11 mouse cellular contexts compared by ENCODE assay signal in the genomic region with DNA sequence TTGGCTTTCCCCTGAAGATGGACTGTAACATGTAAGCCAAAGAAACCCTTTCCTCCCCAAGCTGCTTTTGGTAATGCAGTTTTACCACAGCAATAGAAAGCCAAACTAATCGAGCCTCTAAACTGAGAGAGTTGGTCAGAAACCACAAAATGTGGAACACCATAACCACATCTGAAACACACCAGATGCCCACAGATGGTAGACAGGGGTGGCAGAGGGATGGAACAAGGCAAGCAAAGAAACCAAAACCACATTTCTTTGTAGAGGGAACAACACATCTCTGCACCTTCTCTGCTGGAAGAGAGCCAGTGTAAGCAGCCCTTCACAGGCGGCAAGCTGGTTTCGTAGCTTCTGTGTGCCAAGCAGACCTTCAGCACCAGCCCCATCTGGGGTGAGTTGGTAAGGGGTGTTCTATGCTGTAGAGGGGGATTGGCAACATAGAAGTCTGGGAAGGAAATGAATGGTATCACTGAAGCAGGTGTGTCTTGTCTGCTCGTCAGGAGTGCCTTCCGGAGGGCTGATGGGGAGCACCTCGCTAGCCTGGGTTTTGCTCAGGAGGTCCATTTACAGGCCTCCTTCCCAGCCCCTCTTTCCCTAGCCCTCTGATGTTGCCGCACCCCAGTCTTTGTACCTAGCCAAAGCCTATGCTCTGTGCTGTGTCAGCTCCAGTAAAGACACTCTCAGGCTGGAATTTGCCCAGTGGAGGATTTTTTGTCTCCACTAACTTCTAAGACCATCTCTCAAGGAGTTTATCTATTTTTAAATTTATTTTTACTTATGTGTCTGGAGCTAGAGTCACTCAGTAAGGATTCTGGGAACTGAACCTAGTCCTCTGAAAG. TPM values are rescaled to one million over a fixed set of nuclear protein-coding genes. Genes with fewer than 3 reads are reported as not detected.
A peak's percentile ranks its signal among the peaks of the same experiment; 100 is the strongest.
DNase-seq lines count a peak whose midpoint lies in the region; ATAC-seq and TF ChIP-seq lines count a peak whose summit lies in the region.
"Had no signal": no experiment of that assay in that cellular context is flagged by ENCODE, and none has a peak within 500 bp of the region (broad histone marks: within the 10 kb centered on the region; RNA-seq: fewer than 3 reads in every experiment).

No protein-coding gene starts in this region.

- H3K9me3 ChIP-seq in intestine, postnatal 0 days (ENCODE audit: control insufficient read depth): no peaks in the 10 kb centered on the region
- H3K9me3 ChIP-seq: heart, embryonic 12.5 days; neural tube, embryonic 13.5 days had no signal

- no peaks in the 10 kb centered on the region for H3K36me3 ChIP-seq in intestine, postnatal 0 days (ENCODE audit: control insufficient read depth, insufficient read depth)
- H3K36me3 ChIP-seq: heart, embryonic 12.5 days; neural tube, embryonic 13.5 days had no signal

- H3K27ac ChIP-seq in intestine, postnatal 0 days (ENCODE audit: low read depth, low read length): no peak overlapping the region
- H3K27ac ChIP-seq: neural tube, embryonic 13.5 days had no signal

- ATAC-seq in CD4-positive, CD25-positive, alpha-beta regulatory T cell, adult 4 months: no peak
- ATAC-seq in hematopoietic stem cell, adult 5-6 weeks (replicated peaks in 1 of 2; ENCODE audit: insufficient read depth in 1 of 2, low FRiP score in 2 of 2, low TSS enrichment in 1 of 2, low read depth in 1 of 2, poor library complexity in 2 of 2, severe bottlenecking in 2 of 2): peak; percentile 80 to 85
- peak; percentile 80 for ATAC-seq in megakaryocyte progenitor cell, adult 5-6 weeks (replicated peaks; ENCODE audit: poor library complexity)
- no peak for ATAC-seq in intestine, postnatal 0 days

- no peak for TF ChIP-seq CTCF in intestine, postnatal 0 days (IDR thresholded peaks at IDR 0.05; ENCODE audit: low read depth)

- H3K4me2 ChIP-seq in intestine, postnatal 0 days (replicated peaks; ENCODE audit: low read depth): no peak overlapping the region
- H3K4me2 ChIP-seq: heart, embryonic 12.5 days; neural tube, embryonic 13.5 days had no signal

- H3K27me3 ChIP-seq in intestine, postnatal 0 days (replicated peaks; ENCODE audit: control insufficient read depth, insufficient read depth, low read length): no peaks in the 10 kb centered on the region
- H3K27me3 ChIP-seq: heart, embryonic 12.5 days; neural tube, embryonic 13.5 days had no signal

- DNase-seq in CD4-positive, CD25-positive, alpha-beta regulatory T cell, adult 2 months (ENCODE audit: low read depth, low spot score): peak; percentile 4
- DNase-seq in 416B (ENCODE audit: low read depth): peak; percentile 96
- no peak for DNase-seq in adipocyte (ENCODE audit: low spot score)
- DNase-seq in left cerebral cortex, adult 18-20 months (ENCODE audit: low spot score in 2 of 2): no peak
- DNase-seq: B cell, adult 2 months had no signal

- peaks cover 4% of the 10 kb centered on the region; the same call in 1 of the 2 replicates for H3K4me1 ChIP-seq in intestine, postnatal 0 days (replicated peaks; ENCODE audit: control insufficient read depth, insufficient read depth, low read length)
- H3K4me1 ChIP-seq: neural tube, embryonic 13.5 days had no signal

- H3K9ac ChIP-seq in intestine, postnatal 0 days (ENCODE audit: low read depth, low read length): no peak overlapping the region
- H3K9ac ChIP-seq: heart, embryonic 12.5 days; neural tube, embryonic 13.5 days had no signal

- WGBS in intestine, postnatal 0 days: 80% methylated on average over 7 of the region's 7 CpGs

- no peak overlapping the region for H3K4me3 ChIP-seq in intestine, postnatal 0 days (ENCODE audit: low read depth, low read length)
- H3K4me3 ChIP-seq: heart, embryonic 12.5 days; neural tube, embryonic 13.5 days had no signal

RNA-seq across cellular contexts. Expression of gene Selenbp1, which starts 16.7 kb away (rescaled TPM):
- 1 to 10 TPM; 4.6 to 5.2 TPM for polyA plus RNA-seq in CD4-positive, CD25-positive, alpha-beta regulatory T cell, adult 4 months (2017; shearing (Covaris generic))
- total RNA-seq in hematopoietic stem cell, adult 5-6 weeks (2017): 40.0 and 49.6 TPM in 2 replicates
- 27.3 and 28.8 TPM in 2 replicates for total RNA-seq in megakaryocyte progenitor cell, adult 5-6 weeks (2015)
- 28.2 and 38.5 TPM in 2 replicates for total RNA-seq in megakaryocyte progenitor cell, adult 5-6 weeks (2017)
- polyA plus RNA-seq in intestine, postnatal 0 days (2015; fragmentation: Nextera tagmentation; extraction: Ambion mirVana): 61.7 and 71.6 TPM in 2 replicates
- 10 to 100 TPM in 1 of 2 experiments, 1 to 10 TPM in 1; 9.9 to 10.5 TPM for total RNA-seq in left cerebral cortex, adult 18-20 months (2021)

RNA-seq across cellular contexts. Expression of gene Psmb4, which starts 29.4 kb away (rescaled TPM):
- polyA plus RNA-seq in CD4-positive, CD25-positive, alpha-beta regulatory T cell, adult 4 months (2017; shearing (Covaris generic)): 100 to 1,000 TPM; 114 to 155 TPM
- 170 and 200 TPM in 2 replicates for total RNA-seq in hematopoietic stem cell, adult 5-6 weeks (2017)
- total RNA-seq in megakaryocyte progenitor cell, adult 5-6 weeks (2015): 341 and 364 TPM in 2 replicates
- 196 and 240 TPM in 2 replicates for total RNA-seq in megakaryocyte progenitor cell, adult 5-6 weeks (2017)
- 308 and 311 TPM in 2 replicates for polyA plus RNA-seq in intestine, postnatal 0 days (2015; fragmentation: Nextera tagmentation; extraction: Ambion mirVana)
- total RNA-seq in left cerebral cortex, adult 18-20 months (2021): 100 to 1,000 TPM; 281 to 296 TPM

RNA-seq across cellular contexts. Expression of gene Rfx5, which starts 37.8 kb away (rescaled TPM):
- 10 to 100 TPM in 1 of 2 experiments, 1 to 10 TPM in 1; 9.4 to 10.9 TPM for polyA plus RNA-seq in CD4-positive, CD25-positive, alpha-beta regulatory T cell, adult 4 months (2017; shearing (Covaris generic))
- total RNA-seq in hematopoietic stem cell, adult 5-6 weeks (2017): 28.1 and 39.0 TPM in 2 replicates
- total RNA-seq in megakaryocyte progenitor cell, adult 5-6 weeks (2015): 18.0 and 20.3 TPM in 2 replicates
- 16.2 and 20.3 TPM in 2 replicates for total RNA-seq in megakaryocyte progenitor cell, adult 5-6 weeks (2017)
- 2.6 and 3.9 TPM in 2 replicates for polyA plus RNA-seq in intestine, postnatal 0 days (2015; fragmentation: Nextera tagmentation; extraction: Ambion mirVana)
- 10 to 100 TPM; 23.1 to 24.5 TPM for total RNA-seq in left cerebral cortex, adult 18-20 months (2021)

RNA-seq across cellular contexts. Expression of gene Pi4kb, which starts 58.4 kb away (rescaled TPM):
- 10 to 100 TPM in 1 of 2 experiments, 1 to 10 TPM in 1; 9.4 to 17.1 TPM for polyA plus RNA-seq in CD4-positive, CD25-positive, alpha-beta regulatory T cell, adult 4 months (2017; shearing (Covaris generic))
- 28.3 and 34.2 TPM in 2 replicates for total RNA-seq in hematopoietic stem cell, adult 5-6 weeks (2017)
- 21.2 and 23.5 TPM in 2 replicates for total RNA-seq in megakaryocyte progenitor cell, adult 5-6 weeks (2015)
- total RNA-seq in megakaryocyte progenitor cell, adult 5-6 weeks (2017): 24.0 and 24.5 TPM in 2 replicates
- polyA plus RNA-seq in intestine, postnatal 0 days (2015; fragmentation: Nextera tagmentation; extraction: Ambion mirVana): 10.5 and 11.6 TPM in 2 replicates
- total RNA-seq in left cerebral cortex, adult 18-20 months (2021): 10 to 100 TPM; 60.9 to 62.2 TPM

Comparison
In these comparisons a context has a peak if more than half of its experiments do, and no peak if none do; other contexts are left out.
1. DNase-seq: peak in CD4-positive, CD25-positive, alpha-beta regulatory T cell, adult 2 months (single experiment) and 416B (single experiment); none in adipocyte (single experiment) and left cerebral cortex, adult 18-20 months (0 of 2).
2. ATAC-seq: peak in hematopoietic stem cell, adult 5-6 weeks (2 of 2) and megakaryocyte progenitor cell, adult 5-6 weeks (single experiment); none in CD4-positive, CD25-positive, alpha-beta regulatory T cell, adult 4 months (single experiment) and intestine, postnatal 0 days (single experiment).